Mouse (Mus musculus): ENCODE measurements at regions not wholly inside any gene's neighbourhood (a gene's known extent, or its start where the extent isn't known, plus 50 kb on each side); places are given as distances from the start of the nearest gene placed in this dataset.

- TF ChIP-seq POLR2A (IDR thresholded peaks at IDR 0.05; ENCODE audit: borderline replicate concordance, insufficient read depth, low read length) (no peak), CTCF (IDR thresholded peaks at IDR 0.05; ENCODE audit: borderline replicate concordance, insufficient read depth, low read depth, low read length) (no peak)
These were observed 117.1 kb upstream of the Hs6st1 start for GRCm38 (mm10) chr1:35951082-35951481.
